Mouse (Mus musculus): ENCODE measurements around the gene Madd.

GRCm38 (mm10) chr2:91196577-91197001 is 13.0 kb upstream of the Madd start:
- TF ChIP-seq CTCF (IDR thresholded peaks at IDR 0.05; ENCODE audit: borderline replicate concordance, extremely low read depth, insufficient read depth, insufficient read length) (no peak), POLR2A (IDR thresholded peaks at IDR 0.05; ENCODE audit: borderline replicate concordance, extremely low read depth, insufficient read depth, insufficient read length, poor library complexity, severe bottlenecking) (no peak)
